Mouse (Mus musculus): ENCODE results near the gene Irf2. TPM values are rescaled to one million over a fixed set of nuclear protein-coding genes. Genes with fewer than 3 reads are reported as not detected.

Irf2 gene
- polyA plus RNA-seq, 1 experiment from 2014 or later = 19.7 TPM

DNA sequence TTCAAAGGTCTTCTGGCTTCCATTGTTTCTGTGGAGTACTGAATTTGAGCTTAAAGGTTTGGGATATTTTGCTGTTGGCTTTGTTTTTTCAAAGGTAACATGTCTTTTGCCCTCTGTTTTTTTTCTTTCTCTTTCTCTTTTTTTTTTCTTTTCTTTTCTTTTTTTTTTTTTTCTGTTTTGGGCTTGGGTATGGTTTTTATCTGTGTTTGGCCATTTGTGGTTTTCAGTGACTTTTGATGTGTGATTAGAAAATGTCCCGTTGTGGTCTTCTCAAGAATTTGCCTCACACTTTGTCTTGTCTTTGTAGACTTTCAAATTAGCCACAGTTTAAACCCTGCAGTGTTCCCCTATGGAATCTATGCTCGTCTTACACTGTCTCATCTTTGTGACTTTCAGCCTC lies 45.5 kb downstream of the Irf2 start:
- Histone ChIP-seq H3K9ac (no peak overlapping the region), H3K27me3 (no peaks in the 10 kb centered on the region), H3K4me1 (0 out of 2 replicates have a peak, but pooled peaks cover 3% of the 10 kb centered on the region), H3K27ac (replicated peaks) (no peak overlapping the region), H3K4me3 (replicated peaks) (no peak overlapping the region), H3K9me3 (replicated peaks) (no peaks in the 10 kb centered on the region), H3K4me2 (replicated peaks) (no peak overlapping the region), H3K36me3 (0 out of 2 replicates have a peak, but pooled peaks cover 3% of the 10 kb centered on the region)
- 29% methylated on average over 2 of the region's 2 CpGs for WGBS
- ATAC-seq (ENCODE audit: insufficient number of reproducible peaks, low FRiP score, low TSS enrichment, low read depth) = no peak

- no peaks in the 10 kb centered on the region for H3K9me3 ChIP-seq (replicated peaks)
- ATAC-seq (ENCODE audit: insufficient number of reproducible peaks, low FRiP score, low TSS enrichment, low read depth) = no peak
- no peak overlapping the region for H3K9ac ChIP-seq
- H3K4me3 ChIP-seq (replicated peaks) = no peak overlapping the region
- 75% methylated on average over 6 of the region's 6 CpGs for WGBS
- no peaks in the 10 kb centered on the region for H3K36me3 ChIP-seq
- no peak overlapping the region for H3K27ac ChIP-seq (replicated peaks)
- H3K4me2 ChIP-seq (replicated peaks) = no peak overlapping the region
- H3K27me3 ChIP-seq = no peaks in the 10 kb centered on the region
- no peaks in the 10 kb centered on the region for H3K4me1 ChIP-seq
These were observed 46.4 kb downstream of the Irf2 start for GRCm38 (mm10) chr8:46785926-46786325.

GRCm38 (mm10) chr8:46789091-46789881 lies 49.8 kb downstream of the Irf2 start:
- Histone ChIP-seq H3K4me3 (replicated peaks) (no peak overlapping the region), H3K27ac (replicated peaks) (no peak overlapping the region), H3K9ac (no peak overlapping the region), H3K9me3 (replicated peaks) (no peaks in the 10 kb centered on the region), H3K27me3 (no peaks in the 10 kb centered on the region), H3K4me1 (no peaks in the 10 kb centered on the region), H3K36me3 (peaks cover 6% of the 10 kb centered on the region; the same call in 1 of the 2 replicates), H3K4me2 (replicated peaks) (no peak overlapping the region)
- 76% methylated on average over 5 of the region's 5 CpGs for WGBS
- ATAC-seq (ENCODE audit: insufficient number of reproducible peaks, low FRiP score, low TSS enrichment, low read depth) = no peak

DNA sequence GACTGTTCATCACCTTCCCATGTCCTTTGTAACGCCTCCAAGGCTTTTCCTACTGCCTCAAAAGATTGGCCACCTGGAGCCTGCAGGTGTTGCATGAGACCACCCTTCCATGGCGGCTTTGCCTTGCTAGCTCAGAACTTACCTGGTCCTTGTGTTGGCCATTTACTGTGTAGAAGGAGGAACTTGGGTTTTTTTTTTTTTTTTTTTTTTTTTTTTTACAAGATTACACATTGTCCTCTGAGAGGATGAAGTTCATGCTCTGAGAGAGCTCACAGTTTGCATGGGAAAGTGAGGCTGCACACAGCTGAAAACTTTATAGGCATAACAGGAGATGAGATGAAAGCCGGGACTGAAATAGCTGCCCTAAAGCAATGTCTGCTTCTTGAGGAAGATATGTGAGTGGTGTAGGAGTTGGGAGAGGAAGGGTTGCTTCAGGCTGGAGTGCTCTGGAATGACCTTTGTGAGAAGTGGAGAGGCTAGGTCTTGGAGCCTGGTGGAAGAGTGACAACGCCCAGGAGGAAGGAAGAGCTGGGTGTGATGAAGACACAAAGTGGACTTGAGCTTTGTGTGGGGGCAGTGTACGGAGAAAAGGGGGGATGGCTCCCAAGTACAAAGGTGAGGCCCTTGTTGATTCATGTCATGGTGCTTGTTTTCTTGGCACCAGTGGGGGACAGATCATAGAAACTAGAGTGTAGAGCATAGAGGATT lies 52.3 kb downstream of the Irf2 start:
- Histone ChIP-seq H3K4me1 (no peaks in the 10 kb centered on the region), H3K27me3 (no peaks in the 10 kb centered on the region), H3K27ac (replicated peaks) (no peak overlapping the region), H3K4me3 (replicated peaks) (no peak overlapping the region), H3K9me3 (replicated peaks) (no peaks in the 10 kb centered on the region), H3K4me2 (replicated peaks) (no peak overlapping the region), H3K36me3 (peaks cover 15% of the 10 kb centered on the region; the same call in 1 of the 2 replicates), H3K9ac (no peak overlapping the region)
- WGBS = 75% methylated on average over 5 of the region's 5 CpGs
- ATAC-seq (ENCODE audit: insufficient number of reproducible peaks, low FRiP score, low TSS enrichment, low read depth) = no peak

DNA sequence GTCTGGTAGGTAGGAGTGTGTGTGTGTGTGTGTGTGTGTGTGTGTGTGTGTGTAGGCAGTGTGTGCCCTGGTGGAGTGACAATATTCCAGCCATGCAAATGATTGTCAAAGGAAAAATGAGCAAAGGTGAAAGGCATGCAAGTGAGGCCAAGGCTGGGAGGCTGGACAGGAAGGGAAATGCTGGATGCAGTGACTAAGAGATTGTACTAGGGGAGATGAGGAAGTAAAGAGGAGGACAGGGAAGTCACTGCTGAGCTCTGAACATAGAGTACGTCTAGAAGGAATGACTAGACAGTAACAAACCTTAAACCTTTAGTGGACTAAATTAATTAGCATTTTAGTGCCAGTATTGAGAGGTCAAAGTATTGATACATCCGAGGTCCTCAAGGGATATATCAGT lies 53.1 kb downstream of the Irf2 start:
- H3K36me3 ChIP-seq = peaks cover 23% of the 10 kb centered on the region; the same call in 1 of the 2 replicates
- no peaks in the 10 kb centered on the region for H3K27me3 ChIP-seq
- H3K27ac ChIP-seq (replicated peaks) = no peak overlapping the region
- WGBS = 76% methylated on average over 2 of the region's 2 CpGs
- no peaks in the 10 kb centered on the region for H3K4me1 ChIP-seq
- no peaks in the 10 kb centered on the region for H3K9me3 ChIP-seq (replicated peaks)
- H3K4me2 ChIP-seq (replicated peaks) = no peak overlapping the region
- no peak overlapping the region for H3K9ac ChIP-seq
- no peak for ATAC-seq (ENCODE audit: insufficient number of reproducible peaks, low FRiP score, low TSS enrichment, low read depth)
- no peak overlapping the region for H3K4me3 ChIP-seq (replicated peaks)

DNA sequence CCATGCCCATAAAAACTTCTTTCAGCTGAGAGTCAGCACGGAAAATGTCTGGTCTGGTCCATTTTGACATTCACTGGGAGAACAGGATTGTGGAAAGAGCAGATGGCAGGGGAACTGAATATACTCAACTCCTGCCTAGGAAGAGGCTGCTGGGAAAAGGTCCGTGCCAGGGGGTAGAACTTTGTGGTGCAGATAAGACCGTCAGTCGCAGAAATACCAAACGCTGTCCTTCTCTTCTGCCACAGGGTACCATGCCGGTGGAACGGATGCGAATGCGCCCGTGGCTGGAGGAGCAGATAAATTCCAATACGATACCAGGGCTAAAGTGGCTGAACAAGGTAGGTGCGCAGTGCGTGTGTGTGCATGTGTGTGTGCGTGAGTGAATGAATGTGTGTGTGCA lies 53.7 kb downstream of the Irf2 start:
- Histone ChIP-seq H3K4me3 (replicated peaks) (no peak overlapping the region), H3K27ac (replicated peaks) (no peak overlapping the region), H3K9me3 (replicated peaks) (no peaks in the 10 kb centered on the region), H3K4me1 (no peaks in the 10 kb centered on the region), H3K27me3 (no peaks in the 10 kb centered on the region), H3K36me3 (peaks cover 29% of the 10 kb centered on the region; the same call in 1 of the 2 replicates), H3K9ac (no peak overlapping the region), H3K4me2 (replicated peaks) (no peak overlapping the region)
- 91% methylated on average over 14 of the region's 14 CpGs for WGBS
- no peak for ATAC-seq (ENCODE audit: insufficient number of reproducible peaks, low FRiP score, low TSS enrichment, low read depth)

GRCm38 (mm10) chr8:46794317-46794716 lies 54.8 kb downstream of the Irf2 start:
- Histone ChIP-seq H3K27ac (replicated peaks) (no peak overlapping the region), H3K4me1 (no peaks in the 10 kb centered on the region), H3K27me3 (no peaks in the 10 kb centered on the region), H3K4me3 (replicated peaks) (no peak overlapping the region), H3K9me3 (replicated peaks) (no peaks in the 10 kb centered on the region), H3K4me2 (replicated peaks) (no peak overlapping the region), H3K36me3 (peaks cover 29% of the 10 kb centered on the region; the same call in 1 of the 2 replicates), H3K9ac (no peak overlapping the region)
- WGBS = 84% methylated on average over 5 of the region's 5 CpGs
- no peak for ATAC-seq (ENCODE audit: insufficient number of reproducible peaks, low FRiP score, low TSS enrichment, low read depth)

DNA sequence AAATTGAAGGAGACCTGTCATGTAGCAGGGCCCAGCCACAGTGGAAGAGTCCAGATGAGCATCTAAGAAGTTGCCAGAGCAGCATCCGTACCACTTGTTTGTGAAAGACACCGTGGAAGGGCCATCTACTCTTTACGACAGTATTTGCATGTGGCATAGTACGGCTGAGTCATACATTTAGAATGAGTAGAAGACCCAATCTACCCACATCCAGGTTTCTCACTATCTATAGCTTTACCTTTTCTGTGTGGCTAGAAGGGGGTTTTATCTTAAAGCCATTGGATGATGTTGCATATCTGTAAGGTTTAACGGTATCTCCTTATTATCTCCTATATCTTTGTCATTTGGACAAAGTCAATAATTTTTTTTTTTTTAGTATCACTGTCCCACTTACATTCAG lies 59.7 kb downstream of the Irf2 start:
- no peaks in the 10 kb centered on the region for H3K27me3 ChIP-seq
- no peak for ATAC-seq (ENCODE audit: insufficient number of reproducible peaks, low FRiP score, low TSS enrichment, low read depth)

DNA sequence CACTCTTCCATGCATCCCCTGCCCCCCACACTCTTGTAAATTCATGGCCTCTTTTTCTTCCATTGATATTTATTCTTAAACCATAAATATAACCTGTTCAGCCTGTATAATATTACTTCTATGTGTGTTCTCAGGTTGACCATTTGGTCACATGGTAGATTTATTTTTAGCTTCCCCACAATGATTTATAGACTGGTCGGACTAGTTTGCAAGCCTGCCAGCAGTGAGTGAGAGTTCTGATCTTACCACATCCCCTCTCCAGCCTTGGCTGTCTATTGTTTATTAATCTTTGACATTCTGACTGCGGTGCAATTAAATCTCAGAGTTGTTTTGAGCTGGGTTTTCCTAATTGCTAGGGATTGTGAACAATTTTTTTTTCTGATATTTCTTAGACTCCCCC lies 60.2 kb downstream of the Irf2 start:
- no peak for ATAC-seq (ENCODE audit: insufficient number of reproducible peaks, low FRiP score, low TSS enrichment, low read depth)
- Histone ChIP-seq H3K4me2 (replicated peaks) (no peak overlapping the region), H3K27ac (replicated peaks) (no peak overlapping the region), H3K9me3 (replicated peaks) (no peaks in the 10 kb centered on the region), H3K4me1 (0 out of 2 replicates have a peak, but pooled peaks cover 6% of the 10 kb centered on the region), H3K4me3 (replicated peaks) (no peak overlapping the region), H3K9ac (no peak overlapping the region), H3K36me3 (peaks cover 19% of the 10 kb centered on the region; the same call in 1 of the 2 replicates), H3K27me3 (no peaks in the 10 kb centered on the region)
- WGBS = 50% methylated on average over 2 of the region's 2 CpGs

More for the DNA sequence above, 59.7 kb downstream of the Irf2 start:
- no peaks in the 10 kb centered on the region for H3K9me3 ChIP-seq (replicated peaks)
- 91% methylated on average over 5 of the region's 5 CpGs for WGBS
- no peak overlapping the region for H3K9ac ChIP-seq
- 0 out of 2 replicates have a peak, but pooled peaks cover 6% of the 10 kb centered on the region for H3K4me1 ChIP-seq
- H3K27ac ChIP-seq (replicated peaks) = no peak overlapping the region
- peaks cover 24% of the 10 kb centered on the region; the same call in 1 of the 2 replicates for H3K36me3 ChIP-seq
- H3K4me3 ChIP-seq (replicated peaks) = no peak overlapping the region
- H3K4me2 ChIP-seq (replicated peaks) = no peak overlapping the region

GRCm38 (mm10) chr8:46801153-46801684 lies 61.7 kb downstream of the Irf2 start:
- Histone ChIP-seq H3K4me1 (0 out of 2 replicates have a peak, but pooled peaks cover 6% of the 10 kb centered on the region), H3K27me3 (no peaks in the 10 kb centered on the region), H3K4me2 (replicated peaks) (no peak overlapping the region), H3K9me3 (replicated peaks) (no peaks in the 10 kb centered on the region), H3K36me3 (peaks cover 21% of the 10 kb centered on the region), H3K4me3 (replicated peaks) (no peak overlapping the region), H3K9ac (no peak overlapping the region), H3K27ac (replicated peaks) (no peak overlapping the region)
- no peak for ATAC-seq (ENCODE audit: insufficient number of reproducible peaks, low FRiP score, low TSS enrichment, low read depth)
- 80% methylated on average over 1 of the region's 1 CpGs for WGBS

DNA sequence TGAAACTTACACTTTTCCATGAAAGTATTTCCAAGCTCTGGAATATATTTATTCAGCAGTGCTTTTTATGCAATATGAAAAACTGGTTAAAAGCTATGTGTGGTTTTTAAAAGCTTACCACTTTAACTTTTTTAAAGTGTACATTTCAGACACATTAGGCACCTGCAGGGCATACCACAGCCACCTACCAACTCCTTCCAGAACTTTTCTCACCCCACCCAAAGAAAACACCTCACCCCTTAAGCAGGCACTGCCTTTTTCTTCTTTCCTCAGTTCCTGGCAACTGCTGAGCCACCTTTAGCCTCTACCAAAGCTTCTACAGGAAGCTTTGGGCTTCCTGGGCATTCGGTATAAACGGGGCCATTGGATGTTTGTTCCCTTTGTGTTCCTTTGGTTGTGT lies 62.5 kb downstream of the Irf2 start:
- Histone ChIP-seq H3K36me3 (peaks cover 23% of the 10 kb centered on the region), H3K4me3 (replicated peaks) (no peak overlapping the region), H3K4me2 (replicated peaks) (no peak overlapping the region), H3K9me3 (replicated peaks) (no peaks in the 10 kb centered on the region; the same call in 1 of the 2 replicates), H3K9ac (no peak overlapping the region), H3K27me3 (no peaks in the 10 kb centered on the region), H3K27ac (replicated peaks) (no peak overlapping the region), H3K4me1 (0 out of 2 replicates have a peak, but pooled peaks cover 6% of the 10 kb centered on the region)
- 65% methylated on average over 2 of the region's 2 CpGs for WGBS
- no peak for ATAC-seq (ENCODE audit: insufficient number of reproducible peaks, low FRiP score, low TSS enrichment, low read depth)

Measured in embryonic facial prominence, embryonic 15.5 days (tissue).